ENCODE assay signal across 12 mouse cellular contexts in genomic region chr6:11723519-11723918, GRCm38 (mm10).
"Had no signal": no experiment of that assay in that cellular context is flagged by ENCODE, and none has a peak within 500 bp of the region (broad histone marks: within the 10 kb centered on the region; RNA-seq: fewer than 3 reads in every experiment).

No protein-coding gene starts in this region.

- H3K9me3 ChIP-seq: limb, embryonic 13.5 days; stomach, embryonic 15.5 days had no signal

- H3K9ac ChIP-seq: limb, embryonic 13.5 days; liver, embryonic 14.5 days; stomach, embryonic 15.5 days had no signal

- H3K4me2 ChIP-seq: limb, embryonic 13.5 days; stomach, embryonic 15.5 days had no signal

- H3K4me1 ChIP-seq: limb, embryonic 13.5 days; stomach, embryonic 15.5 days had no signal

- H3K27ac ChIP-seq: kidney, postnatal 0 days; limb, embryonic 13.5 days; liver, embryonic 14.5 days; stomach, embryonic 15.5 days had no signal

- H3K36me3 ChIP-seq: limb, embryonic 13.5 days; stomach, embryonic 15.5 days had no signal

- ATAC-seq: inflammation-experienced regulatory T-cells, adult 6 months; intestine, postnatal 0 days had no signal

- H3K27me3 ChIP-seq: limb, embryonic 13.5 days; stomach, embryonic 15.5 days had no signal

- H3K4me3 ChIP-seq: limb, embryonic 13.5 days; stomach, embryonic 15.5 days had no signal

- DNase-seq: kidney, adult 8-10 months; kidney, postnatal 36 days; left cerebral cortex, postnatal 4 days; lung, adult 18-20 months; right cerebral cortex, postnatal 4 days; thymus, postnatal 36 days had no signal
